Mouse (Mus musculus): ENCODE results near the gene Nmrk2. TPM values are rescaled to one million over a fixed set of nuclear protein-coding genes. Genes with fewer than 3 reads are reported as not detected.
A peak's percentile ranks its signal among the peaks of the same experiment; 100 is the strongest.
"Not testable (repeated sequence)": the region's sequence is repeated elsewhere in the genome, so short reads cannot be mapped to it uniquely, and the experiment has no call there.

Gene Nmrk2
- polyA plus RNA-seq, 1 experiment from 2014 or later, result not detected

GRCm38 (mm10) chr10:81229735-81230437 is 28.0 kb upstream of the Nmrk2 start:
- Histone ChIP-seq H3K27me3 (ENCODE audit: control insufficient read depth, insufficient read depth, low read length) (peaks cover 21% of the 10 kb centered on the region), H3K36me3 (replicated peaks; ENCODE audit: control insufficient read depth, insufficient read depth, low read depth, low read length) (no peaks in the 10 kb centered on the region), H3K4me1 (ENCODE audit: control insufficient read depth, insufficient read depth, low read length) (peaks cover 3% of the 10 kb centered on the region), H3K4me3 (ENCODE audit: low read depth, low read length) (peak overlapping the region; percentile 25), H3K9me3 (replicated peaks; ENCODE audit: control insufficient read depth, low read length) (no peaks in the 10 kb centered on the region), H3K27ac (replicated peaks; ENCODE audit: low read depth, low read length) (no peak overlapping the region), H3K9ac (replicated peaks; ENCODE audit: low read length) (peak overlapping the region; percentile 41), H3K4me2 (ENCODE audit: low read depth, low read length) (peak overlapping the region; percentile 40)
- 15% methylated on average over 20 of the region's 20 CpGs for WGBS
- ATAC-seq (replicated peaks; ENCODE audit: insufficient number of reproducible peaks, low FRiP score, low TSS enrichment, low read depth) (no peak), DNase-seq (ENCODE audit: low spot score) (no peak)

DNA sequence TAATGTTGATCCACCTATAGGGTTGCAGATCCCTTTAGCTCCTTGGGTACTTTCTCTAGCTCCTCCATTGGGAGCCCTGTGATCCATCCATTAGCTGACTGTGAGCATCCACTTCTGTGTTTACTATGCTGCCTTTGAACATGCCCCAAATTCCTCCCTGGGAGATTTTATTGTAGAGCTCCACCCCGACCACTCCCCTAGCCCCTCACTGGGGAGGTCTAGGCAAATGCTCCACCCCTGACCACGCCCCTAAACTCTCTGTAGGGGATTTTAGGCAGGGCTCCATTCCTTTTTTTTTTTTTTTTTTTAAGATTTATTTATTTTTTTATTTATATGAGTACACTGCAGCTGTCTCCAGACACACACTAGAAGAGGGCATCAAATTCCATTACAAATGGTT is 21.9 kb upstream of the Nmrk2 start:
- ATAC-seq (replicated peaks; ENCODE audit: insufficient number of reproducible peaks, low FRiP score, low TSS enrichment, low read depth); H3K4me3 ChIP-seq (ENCODE audit: low read depth, low read length); H3K4me1 ChIP-seq (ENCODE audit: control insufficient read depth, insufficient read depth, low read length); H3K4me2 ChIP-seq (ENCODE audit: low read depth, low read length); H3K9me3 ChIP-seq (replicated peaks; ENCODE audit: control insufficient read depth, low read length); H3K9ac ChIP-seq (replicated peaks; ENCODE audit: low read length); H3K27ac ChIP-seq (replicated peaks; ENCODE audit: low read depth, low read length); DNase-seq (ENCODE audit: low spot score); H3K27me3 ChIP-seq (ENCODE audit: control insufficient read depth, insufficient read depth, low read length); H3K36me3 ChIP-seq (replicated peaks; ENCODE audit: control insufficient read depth, insufficient read depth, low read depth, low read length): not testable (repeated sequence)
- 60% methylated on average over 2 of the region's 2 CpGs for WGBS

DNA sequence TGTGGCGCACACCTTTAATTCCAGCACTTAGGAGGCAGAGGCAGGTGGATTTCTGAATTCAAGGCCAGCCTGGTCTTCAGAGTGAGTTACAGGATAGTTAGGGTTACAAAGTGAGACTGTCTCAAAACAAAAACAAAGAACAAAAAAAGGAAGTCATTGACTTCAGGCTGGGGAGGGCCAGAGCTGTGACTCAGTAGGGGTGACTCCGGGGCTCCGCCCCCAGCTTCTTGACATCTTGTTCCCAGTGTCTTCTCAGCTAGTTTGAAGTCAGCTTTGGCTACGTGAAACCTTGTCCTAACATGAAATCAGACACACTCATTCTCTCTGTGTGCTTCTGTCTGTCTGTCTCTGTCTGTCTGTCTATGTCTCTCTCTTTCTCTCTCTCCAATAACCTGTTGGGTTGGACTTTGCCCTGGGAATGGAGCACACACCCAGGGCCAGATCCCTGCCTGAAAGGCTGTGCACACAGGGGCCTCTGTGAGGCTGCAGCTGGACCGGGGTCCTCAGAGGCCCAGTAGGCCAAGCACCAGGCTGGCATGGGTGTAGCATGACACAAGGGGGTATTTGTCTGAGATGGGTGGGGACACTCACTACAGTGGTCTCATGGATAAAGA is 19.7 kb upstream of the Nmrk2 start:
- Histone ChIP-seq H3K4me3 (ENCODE audit: low read depth, low read length) (no peak overlapping the region), H3K36me3 (replicated peaks; ENCODE audit: control insufficient read depth, insufficient read depth, low read depth, low read length) (no peaks in the 10 kb centered on the region; the same call in 1 of the 2 replicates), H3K27me3 (ENCODE audit: control insufficient read depth, insufficient read depth, low read length) (no peaks in the 10 kb centered on the region), H3K4me1 (ENCODE audit: control insufficient read depth, insufficient read depth, low read length) (no peaks in the 10 kb centered on the region), H3K27ac (replicated peaks; ENCODE audit: low read depth, low read length) (no peak overlapping the region), H3K4me2 (ENCODE audit: low read depth, low read length) (no peak overlapping the region), H3K9me3 (replicated peaks; ENCODE audit: control insufficient read depth, low read length) (no peaks in the 10 kb centered on the region), H3K9ac (replicated peaks; ENCODE audit: low read length) (no peak overlapping the region)
- 87% methylated on average over 5 of the region's 5 CpGs for WGBS
- DNase-seq (ENCODE audit: low spot score), result no peak
- ATAC-seq (replicated peaks; ENCODE audit: insufficient number of reproducible peaks, low FRiP score, low TSS enrichment, low read depth), result no peak

DNA sequence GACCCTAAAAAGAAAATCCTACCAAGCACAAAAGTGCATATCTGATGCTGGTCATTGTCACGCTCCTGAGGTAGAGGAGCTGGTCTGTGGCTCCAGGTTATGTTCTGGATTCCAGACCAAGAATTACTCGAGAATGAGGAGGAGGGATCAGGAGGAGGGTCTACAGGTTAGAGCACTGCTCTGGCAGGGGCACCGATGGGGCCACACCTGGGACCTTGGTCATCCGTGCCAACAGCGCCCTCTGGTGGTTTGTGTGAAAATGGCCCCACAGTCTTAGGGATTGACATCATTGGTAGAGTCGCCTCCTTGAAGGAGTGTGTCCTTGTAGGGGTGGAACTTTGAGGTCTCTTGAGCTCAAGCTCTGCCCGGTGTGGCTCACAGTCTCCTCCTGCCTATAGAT is 16.1 kb upstream of the Nmrk2 start:
- no peaks in the 10 kb centered on the region; the same call in 1 of the 2 replicates for H3K36me3 ChIP-seq (replicated peaks; ENCODE audit: control insufficient read depth, insufficient read depth, low read depth, low read length)
- WGBS, result 38% methylated on average over 7 of the region's 7 CpGs
- no peaks in the 10 kb centered on the region for H3K9me3 ChIP-seq (replicated peaks; ENCODE audit: control insufficient read depth, low read length)
- H3K27ac ChIP-seq (replicated peaks; ENCODE audit: low read depth, low read length), result no peak overlapping the region
- no peaks in the 10 kb centered on the region for H3K4me1 ChIP-seq (ENCODE audit: control insufficient read depth, insufficient read depth, low read length)
- H3K9ac ChIP-seq (replicated peaks; ENCODE audit: low read length), result no peak overlapping the region
- H3K4me3 ChIP-seq (ENCODE audit: low read depth, low read length), result no peak overlapping the region
- H3K27me3 ChIP-seq (ENCODE audit: control insufficient read depth, insufficient read depth, low read length), result no peaks in the 10 kb centered on the region
- DNase-seq (ENCODE audit: low spot score) (peak; percentile 63), ATAC-seq (replicated peaks; ENCODE audit: insufficient number of reproducible peaks, low FRiP score, low TSS enrichment, low read depth) (no peak)
- H3K4me2 ChIP-seq (ENCODE audit: low read depth, low read length), result no peak overlapping the region

DNA sequence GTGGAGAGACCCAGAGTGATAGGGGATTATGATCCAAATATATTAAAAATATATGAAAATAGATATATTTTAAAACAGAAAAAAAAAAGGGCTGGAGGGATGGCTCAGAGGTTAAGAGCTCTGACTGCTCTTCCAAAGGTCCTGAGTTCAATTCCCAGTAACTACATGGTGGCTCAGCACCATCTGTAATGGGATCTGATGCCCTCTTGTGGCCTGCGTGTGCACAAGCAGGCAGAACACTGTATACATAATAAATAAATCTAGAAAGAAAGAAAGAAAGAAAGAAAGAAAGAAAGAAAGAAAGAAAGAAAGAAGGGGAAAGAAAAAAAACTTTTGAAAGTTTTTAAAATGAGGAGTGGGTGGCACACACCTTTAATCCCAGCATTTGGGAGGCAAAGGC is 15.4 kb upstream of the Nmrk2 start:
- H3K4me2 ChIP-seq (ENCODE audit: low read depth, low read length); H3K4me3 ChIP-seq (ENCODE audit: low read depth, low read length); ATAC-seq (replicated peaks; ENCODE audit: insufficient number of reproducible peaks, low FRiP score, low TSS enrichment, low read depth); H3K27ac ChIP-seq (replicated peaks; ENCODE audit: low read depth, low read length); H3K9ac ChIP-seq (replicated peaks; ENCODE audit: low read length); H3K4me1 ChIP-seq (ENCODE audit: control insufficient read depth, insufficient read depth, low read length); H3K9me3 ChIP-seq (replicated peaks; ENCODE audit: control insufficient read depth, low read length); H3K36me3 ChIP-seq (replicated peaks; ENCODE audit: control insufficient read depth, insufficient read depth, low read depth, low read length); H3K27me3 ChIP-seq (ENCODE audit: control insufficient read depth, insufficient read depth, low read length): not testable (repeated sequence)
- WGBS, result 28% methylated on average over 1 of the region's 1 CpGs
- peak; percentile 39 for DNase-seq (ENCODE audit: low spot score)

GRCm38 (mm10) chr10:81216810-81217209 is 15.0 kb upstream of the Nmrk2 start:
- Histone ChIP-seq H3K27ac (replicated peaks; ENCODE audit: low read depth, low read length) (no peak overlapping the region), H3K36me3 (replicated peaks; ENCODE audit: control insufficient read depth, insufficient read depth, low read depth, low read length) (no peaks in the 10 kb centered on the region; the same call in 1 of the 2 replicates), H3K4me1 (ENCODE audit: control insufficient read depth, insufficient read depth, low read length) (no peaks in the 10 kb centered on the region), H3K4me3 (ENCODE audit: low read depth, low read length) (no peak overlapping the region), H3K4me2 (ENCODE audit: low read depth, low read length) (no peak overlapping the region), H3K9me3 (replicated peaks; ENCODE audit: control insufficient read depth, low read length) (no peaks in the 10 kb centered on the region), H3K27me3 (ENCODE audit: control insufficient read depth, insufficient read depth, low read length) (no peaks in the 10 kb centered on the region), H3K9ac (replicated peaks; ENCODE audit: low read length) (no peak overlapping the region)
- ATAC-seq (replicated peaks; ENCODE audit: insufficient number of reproducible peaks, low FRiP score, low TSS enrichment, low read depth) (no peak), DNase-seq (ENCODE audit: low spot score) (no peak)
- WGBS, result 86% methylated on average over 6 of the region's 6 CpGs

DNA sequence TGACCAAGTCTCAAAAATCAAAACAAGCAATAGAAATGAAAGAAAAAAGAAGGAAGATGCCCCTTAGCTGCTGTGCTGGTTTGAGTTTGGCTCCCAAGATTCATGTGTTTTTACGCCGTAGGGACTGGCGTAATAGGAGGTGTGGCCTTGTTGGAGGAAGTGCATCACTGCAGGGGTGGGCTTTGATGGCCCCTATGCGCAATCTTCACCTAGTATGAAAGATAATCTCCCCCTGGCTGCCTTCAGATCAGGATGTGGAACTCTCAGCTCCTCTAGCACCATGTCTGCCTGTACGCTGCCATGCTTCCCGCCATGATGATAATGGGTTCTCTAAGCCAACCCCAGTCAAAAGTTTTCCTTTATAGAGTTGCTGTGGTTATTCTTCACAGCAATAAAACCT is 14.4 kb upstream of the Nmrk2 start:
- DNase-seq (ENCODE audit: low spot score) (no peak), ATAC-seq (replicated peaks; ENCODE audit: insufficient number of reproducible peaks, low FRiP score, low TSS enrichment, low read depth) (no peak)
- Histone ChIP-seq H3K9ac (replicated peaks; ENCODE audit: low read length) (no peak overlapping the region), H3K4me2 (ENCODE audit: low read depth, low read length) (no peak overlapping the region), H3K4me1 (ENCODE audit: control insufficient read depth, insufficient read depth, low read length) (no peaks in the 10 kb centered on the region), H3K9me3 (replicated peaks; ENCODE audit: control insufficient read depth, low read length) (no peaks in the 10 kb centered on the region), H3K4me3 (ENCODE audit: low read depth, low read length) (no peak overlapping the region), H3K27me3 (ENCODE audit: control insufficient read depth, insufficient read depth, low read length) (no peaks in the 10 kb centered on the region), H3K36me3 (replicated peaks; ENCODE audit: control insufficient read depth, insufficient read depth, low read depth, low read length) (no peaks in the 10 kb centered on the region; the same call in 1 of the 2 replicates), H3K27ac (replicated peaks; ENCODE audit: low read depth, low read length) (no peak overlapping the region)
- 89% methylated on average over 6 of the region's 6 CpGs for WGBS

GRCm38 (mm10) chr10:81210154-81210553 is 8.3 kb upstream of the Nmrk2 start:
- no peaks in the 10 kb centered on the region; the same call in 1 of the 2 replicates for H3K9me3 ChIP-seq (replicated peaks; ENCODE audit: control insufficient read depth, low read length)
- H3K4me3 ChIP-seq (ENCODE audit: low read depth, low read length), result no peak overlapping the region
- no peak overlapping the region for H3K9ac ChIP-seq (replicated peaks; ENCODE audit: low read length)
- DNase-seq (ENCODE audit: low spot score) (no peak), ATAC-seq (replicated peaks; ENCODE audit: insufficient number of reproducible peaks, low FRiP score, low TSS enrichment, low read depth) (no peak)
- no peaks in the 10 kb centered on the region for H3K4me1 ChIP-seq (ENCODE audit: control insufficient read depth, insufficient read depth, low read length)
- H3K36me3 ChIP-seq (replicated peaks; ENCODE audit: control insufficient read depth, insufficient read depth, low read depth, low read length), result no peaks in the 10 kb centered on the region; the same call in 1 of the 2 replicates
- no peak overlapping the region for H3K4me2 ChIP-seq (ENCODE audit: low read depth, low read length)
- no peak overlapping the region for H3K27ac ChIP-seq (replicated peaks; ENCODE audit: low read depth, low read length)
- H3K27me3 ChIP-seq (ENCODE audit: control insufficient read depth, insufficient read depth, low read length), result no peaks in the 10 kb centered on the region
- 93% methylated on average over 5 of the region's 5 CpGs for WGBS

All from embryonic facial prominence, embryonic 11.5 days (tissue).